Mouse (Mus musculus) layer of hippocampus, postnatal 36 days (tissue): Measurements from ENCODE around the gene Wnt8b. TPM values are rescaled to one million over a fixed set of nuclear protein-coding genes. Genes with fewer than 3 reads are reported as not detected.
A peak's percentile ranks its signal among the peaks of the same experiment; 100 is the strongest.
"Not testable (repeated sequence)": the region's sequence is repeated elsewhere in the genome, so short reads cannot be mapped to it uniquely, and the experiment has no call there.

Experiments
- DNase-seq, 2 experiments: peaks; one replicate each; pipeline ENCODE4 v3.0.0; 2022
- total RNA-seq, 2 experiments: library from RNA; stranded (reverse); gene quantifications; 2 replicates each; pipeline ENCODE4 v1.2.3; 2021

The Wnt8b gene
- total RNA-seq = not detected

DNA sequence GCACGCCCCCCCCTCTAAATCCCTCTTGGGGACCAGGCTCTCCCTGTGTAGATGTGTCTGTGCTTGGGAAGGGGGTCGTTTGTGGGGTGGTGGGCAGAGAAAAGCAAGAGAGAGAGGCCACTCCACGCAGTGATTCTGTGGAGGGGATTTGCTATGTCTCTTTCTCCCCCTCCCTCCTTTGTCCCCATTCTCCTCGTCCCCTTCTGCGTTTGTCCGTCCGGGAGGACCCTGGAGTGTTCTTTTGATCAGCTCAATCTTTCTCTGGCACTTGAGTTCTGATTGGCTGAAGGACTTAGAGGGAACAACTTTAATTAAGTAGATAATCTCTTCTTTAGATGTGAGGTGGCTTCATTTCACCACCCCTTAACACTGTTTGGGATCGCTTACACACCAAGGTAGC, at the start of gene Wnt8b:
Wnt8b (plus strand) TSS at position 345 of the 400 bp plus-strand sequence.
- no peak for DNase-seq

DNA sequence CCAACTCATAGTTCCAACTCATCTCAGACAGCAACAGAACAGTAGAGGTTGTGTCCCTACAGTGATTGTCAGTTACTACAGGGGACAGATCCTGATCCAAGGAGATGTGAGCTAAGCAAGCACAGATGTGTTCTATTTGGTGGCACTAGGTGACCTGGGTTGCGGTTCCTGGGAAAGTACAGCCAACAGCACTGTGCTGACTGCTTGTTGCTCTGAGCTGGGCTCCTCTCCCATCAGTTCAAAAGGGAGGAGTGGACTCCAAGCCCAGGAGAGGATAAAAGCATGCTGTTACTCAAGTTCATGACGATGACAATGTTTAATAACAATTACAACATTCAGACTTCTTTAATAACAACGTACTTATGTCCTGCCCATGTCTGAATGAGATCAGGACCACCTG, 47.5 kb upstream of the Wnt8b start:
- no peak for DNase-seq

DNA sequence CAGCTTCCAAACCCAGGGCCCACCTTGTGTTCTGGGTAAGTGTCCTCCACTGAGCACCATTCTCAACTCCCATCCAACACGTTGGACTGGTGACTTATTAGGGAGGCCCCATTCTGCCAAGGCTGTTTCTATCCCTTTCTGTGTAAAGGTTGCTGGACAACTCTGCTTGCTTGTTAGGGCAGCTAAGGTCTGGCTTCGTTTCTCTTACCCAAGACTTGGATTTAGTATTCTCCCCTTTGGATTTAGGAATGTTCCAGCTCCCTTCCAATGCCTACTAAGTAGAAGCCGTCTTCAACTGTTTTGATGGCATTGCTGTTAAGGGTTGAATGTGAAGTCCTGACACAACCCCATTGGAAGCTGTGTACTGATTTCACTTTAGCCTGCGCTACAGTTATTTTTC, 45.3 kb upstream of the Wnt8b start:
- DNase-seq = no peak

DNA sequence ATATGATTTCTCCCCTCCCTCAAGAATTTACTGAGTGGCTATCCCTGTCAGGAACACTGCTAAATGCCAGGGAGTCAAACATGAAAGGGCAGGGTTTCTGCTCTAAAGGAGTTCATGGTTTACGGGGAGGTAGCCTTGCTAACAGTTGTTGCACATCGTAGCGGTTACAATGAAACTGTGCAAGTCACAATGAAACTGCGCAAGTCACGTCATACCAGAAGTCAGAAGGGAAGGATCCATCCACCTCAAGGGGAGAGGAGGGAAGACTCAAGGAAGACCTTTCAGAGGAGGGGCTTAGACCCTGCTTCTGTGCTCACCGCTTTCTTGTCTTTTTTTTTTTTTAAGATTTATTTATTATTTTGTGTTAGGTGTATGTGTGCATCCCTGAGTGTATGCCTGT, 38.4 kb upstream of the Wnt8b start:
- DNase-seq = no peak

DNA sequence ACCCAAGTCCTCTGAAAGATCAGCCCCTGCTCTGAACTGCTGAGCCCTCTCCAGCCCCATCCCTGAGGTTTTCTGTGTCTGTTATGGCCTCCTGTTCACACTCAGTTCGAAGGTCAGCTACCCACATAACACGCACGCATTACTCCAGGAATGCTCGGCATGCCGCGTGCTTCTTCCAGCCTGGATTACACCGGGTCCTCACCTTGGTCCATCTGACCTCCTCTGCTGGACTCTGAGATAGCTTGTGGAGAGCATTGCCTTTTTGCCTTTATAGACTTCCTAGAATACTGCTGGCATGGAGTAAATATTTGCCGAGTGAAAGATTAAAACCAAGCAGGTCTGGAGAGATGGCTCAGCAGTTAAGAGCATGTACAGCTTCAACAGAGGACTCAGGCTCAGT, 37.9 kb upstream of the Wnt8b start:
- no peak for DNase-seq

DNA sequence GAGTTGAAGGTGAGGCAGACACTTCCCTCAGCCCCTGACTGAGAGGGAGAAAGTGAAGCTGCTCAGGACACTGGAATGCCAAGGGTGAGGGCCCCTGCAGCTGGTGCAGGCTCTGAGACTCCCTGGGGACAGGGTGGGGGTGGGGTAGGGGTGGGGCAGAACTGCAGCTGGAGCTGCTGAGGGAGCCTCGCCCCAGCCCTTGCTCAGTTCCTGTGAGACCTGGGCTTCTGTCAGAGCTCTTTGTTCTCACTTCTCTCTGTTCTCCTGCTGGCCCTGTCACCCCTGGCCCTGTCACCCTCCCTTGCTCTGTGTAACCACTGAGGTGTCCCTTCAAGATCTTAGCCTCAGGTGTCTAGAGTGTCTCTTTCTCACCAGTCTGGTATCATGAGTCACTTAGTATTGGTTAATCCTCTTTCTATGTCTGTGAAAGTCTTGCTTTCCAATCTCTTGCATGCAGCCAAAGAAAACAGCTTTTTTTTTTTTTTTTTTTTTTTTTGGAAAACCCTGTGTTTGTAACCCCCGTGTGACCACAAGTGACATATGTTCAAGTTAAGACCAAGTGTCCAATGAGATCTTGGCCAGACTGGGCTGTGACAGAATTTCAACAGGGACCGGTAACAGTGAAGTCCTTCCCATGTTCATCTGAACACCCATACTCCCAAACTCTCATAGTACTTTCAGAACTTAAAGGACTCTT, 35.8 kb upstream of the Wnt8b start:
- DNase-seq = no peak

DNA sequence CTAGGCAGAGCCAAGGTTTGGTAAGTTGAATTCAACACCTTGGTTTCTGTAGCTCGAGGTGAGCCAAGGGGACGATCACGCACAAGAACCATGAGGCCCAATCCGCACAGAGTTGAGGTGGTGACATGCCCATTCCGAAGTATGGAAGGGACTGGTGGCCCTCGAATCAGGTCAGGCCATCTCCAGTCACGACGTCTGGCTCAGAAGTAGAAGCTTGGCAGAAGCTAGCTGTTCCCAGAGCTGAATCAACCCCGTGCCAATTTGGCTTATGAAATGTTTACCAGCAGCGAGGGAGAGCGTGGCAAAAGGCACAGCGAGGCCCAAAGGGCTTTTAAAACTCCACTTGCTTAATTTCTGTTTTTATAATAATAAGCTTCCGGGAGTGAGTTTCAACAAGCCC, 34.6 kb upstream of the Wnt8b start:
- DNase-seq = peak; percentile 30

DNA sequence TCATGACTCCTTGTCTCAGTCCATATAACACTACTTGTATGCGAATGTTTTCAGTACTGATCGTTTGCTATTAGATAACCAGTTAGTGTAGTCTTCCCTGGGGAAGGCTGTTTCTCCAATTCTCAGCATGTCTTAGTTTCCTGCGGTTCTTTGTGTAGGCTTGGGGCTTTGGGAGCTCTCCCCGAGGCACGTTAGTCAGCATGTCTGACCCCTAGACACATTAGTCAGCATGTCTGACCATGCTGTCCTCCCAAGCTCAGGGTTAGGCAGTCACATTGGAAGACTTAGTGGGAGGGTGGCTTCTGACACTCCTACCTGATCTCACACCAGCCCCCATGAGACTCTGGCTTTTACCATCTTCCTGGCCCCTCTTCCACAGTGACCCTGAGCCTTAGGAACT, 32.8 kb upstream of the Wnt8b start:
- DNase-seq = no peak

DNA sequence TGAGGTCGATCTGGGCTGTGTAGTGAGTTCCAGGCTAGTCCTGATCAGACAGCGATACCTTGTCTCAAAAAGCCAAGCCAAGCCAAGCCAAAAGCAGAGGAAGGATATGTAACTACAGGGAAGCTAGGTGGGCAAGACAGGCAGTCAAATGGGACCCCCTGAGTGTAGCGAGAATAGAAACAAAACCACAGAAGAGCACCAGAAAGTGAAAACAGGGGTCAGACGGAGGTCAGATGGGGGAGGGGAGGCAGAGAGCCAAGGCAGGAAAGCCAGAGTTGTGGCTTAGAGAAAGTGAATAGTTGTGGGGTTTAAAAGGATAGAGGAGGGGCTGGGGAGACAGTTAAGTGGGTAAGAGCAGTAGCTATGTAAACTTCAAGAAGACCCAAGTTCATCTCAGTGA, 31.8 kb upstream of the Wnt8b start:
- no peak for DNase-seq

DNA sequence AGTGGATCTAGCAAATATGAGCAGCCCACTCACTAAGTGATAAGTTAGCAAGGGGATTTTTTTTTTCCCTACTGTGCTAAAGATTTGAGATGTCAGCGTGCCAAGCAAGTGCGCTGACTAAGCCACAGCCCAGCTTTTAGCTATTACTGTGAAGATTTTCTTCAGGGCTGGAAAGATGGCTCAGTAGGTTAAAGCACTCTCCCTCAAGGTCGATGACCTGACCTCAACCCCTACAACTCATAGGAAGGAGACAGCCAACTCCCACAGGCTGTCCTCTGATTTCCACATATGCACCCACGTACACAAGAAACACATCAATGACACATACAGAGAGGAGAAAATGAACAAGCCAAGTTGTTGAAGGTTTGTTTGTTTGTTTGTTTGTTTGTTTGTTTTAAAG, 31.1 kb upstream of the Wnt8b start:
- no peak for DNase-seq

DNA sequence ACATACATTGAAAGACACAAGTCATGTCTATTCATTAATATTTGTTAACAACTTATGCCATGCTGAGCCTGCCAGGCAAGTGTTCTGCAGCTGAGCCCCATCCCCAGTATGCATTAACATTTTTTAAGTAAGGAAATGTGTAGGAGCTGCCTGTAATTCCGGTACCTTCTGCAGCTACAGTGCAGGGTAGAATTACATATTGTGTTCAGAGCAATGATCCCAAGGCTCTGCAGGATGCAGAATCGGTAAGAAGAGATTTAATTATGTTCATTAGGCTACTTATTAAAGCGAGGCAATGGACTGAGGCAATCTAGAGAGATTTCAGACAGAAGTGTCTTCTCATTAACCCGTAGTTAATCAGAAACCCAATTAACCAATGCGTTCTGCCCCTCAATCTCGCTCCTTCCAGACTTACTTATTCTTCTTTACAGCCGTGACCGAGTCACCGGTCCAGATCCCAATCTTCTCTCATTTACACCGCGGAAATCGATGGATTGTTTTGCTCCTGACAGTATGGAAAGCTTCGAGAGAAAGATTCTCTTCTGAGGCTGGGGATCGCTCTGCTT, 27.2 kb upstream of the Wnt8b start:
- not testable (repeated sequence) for DNase-seq

DNA sequence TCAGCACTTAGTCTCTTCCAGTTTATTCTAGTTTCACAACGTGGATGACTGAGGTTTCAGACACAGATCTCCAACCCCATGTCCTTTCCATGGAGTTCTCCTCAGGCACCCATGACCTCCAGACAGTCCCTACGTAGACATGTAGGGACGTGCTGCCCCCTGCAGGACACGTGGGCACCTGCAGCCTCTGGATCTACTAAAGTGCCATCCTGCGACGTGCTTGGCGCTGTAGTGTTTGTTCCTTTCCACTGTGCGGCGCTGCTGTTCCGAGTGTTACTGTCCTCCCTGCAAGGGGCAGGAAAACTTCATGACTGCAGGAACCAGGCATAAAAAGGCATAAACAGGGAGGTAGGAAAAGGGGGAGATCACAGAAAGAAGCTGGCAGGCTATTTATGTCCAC, 19.1 kb upstream of the Wnt8b start:
- DNase-seq = peak; percentile 48 to 61

DNA sequence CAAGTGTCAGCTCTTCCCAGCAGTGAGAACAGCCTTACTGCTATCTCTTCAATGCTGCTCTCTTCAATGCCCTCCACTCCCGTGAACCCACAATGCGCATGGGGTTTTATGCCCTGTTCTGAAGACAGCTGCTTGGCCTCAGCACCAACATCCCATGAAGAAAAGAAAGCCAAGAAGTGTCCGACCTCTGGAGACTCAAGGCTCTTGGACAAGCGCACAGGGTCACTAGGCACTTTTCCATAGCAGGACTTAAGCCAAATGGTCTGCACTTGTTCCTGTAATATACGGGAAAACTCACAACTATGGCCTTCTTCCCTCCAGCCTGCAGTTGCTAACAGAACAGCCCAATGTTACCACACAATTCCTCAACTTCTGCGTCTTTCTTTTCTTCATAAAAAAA, 18.0 kb upstream of the Wnt8b start:
- no peak for DNase-seq

DNA sequence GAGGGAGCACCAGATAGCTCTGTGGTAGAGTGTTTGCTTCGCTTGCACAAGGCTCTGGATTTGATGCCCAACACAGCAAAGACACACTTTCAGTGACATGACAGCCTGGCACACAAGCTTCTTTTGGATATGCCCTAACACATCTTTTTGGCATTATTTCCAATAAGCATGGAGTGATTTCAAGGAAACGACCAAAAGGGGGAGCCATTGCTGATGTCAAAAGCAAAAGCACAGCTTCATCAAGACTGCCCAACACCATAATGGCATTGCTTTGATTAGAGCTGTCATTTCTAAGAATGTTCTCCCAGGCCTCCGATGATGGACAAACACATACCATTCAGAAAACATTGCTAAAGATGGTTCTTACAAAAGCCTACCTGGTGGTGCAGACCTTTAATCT, 16.7 kb upstream of the Wnt8b start:
- DNase-seq = no peak

DNA sequence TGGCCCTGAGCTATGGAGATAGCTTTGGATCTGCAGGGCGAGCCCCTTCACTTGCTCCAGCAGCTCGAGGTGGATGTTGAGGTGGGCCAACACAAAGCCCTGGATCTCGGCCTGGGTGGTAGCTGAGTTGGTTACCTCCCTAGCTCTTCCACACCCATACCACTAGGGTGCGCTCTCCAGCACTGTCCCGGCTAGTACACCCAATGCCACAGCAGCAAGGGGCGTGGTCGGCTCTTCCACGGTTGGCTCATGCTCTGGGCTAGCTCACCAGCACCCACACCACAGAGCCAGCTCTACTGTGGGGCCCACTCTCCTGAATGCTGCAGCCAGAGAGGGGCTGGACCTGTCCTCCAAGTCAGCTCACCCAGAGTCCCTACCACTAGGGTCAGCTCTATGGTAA, 6.0 kb upstream of the Wnt8b start:
- DNase-seq = peak in 1 of 2 experiments; percentile 8

DNA sequence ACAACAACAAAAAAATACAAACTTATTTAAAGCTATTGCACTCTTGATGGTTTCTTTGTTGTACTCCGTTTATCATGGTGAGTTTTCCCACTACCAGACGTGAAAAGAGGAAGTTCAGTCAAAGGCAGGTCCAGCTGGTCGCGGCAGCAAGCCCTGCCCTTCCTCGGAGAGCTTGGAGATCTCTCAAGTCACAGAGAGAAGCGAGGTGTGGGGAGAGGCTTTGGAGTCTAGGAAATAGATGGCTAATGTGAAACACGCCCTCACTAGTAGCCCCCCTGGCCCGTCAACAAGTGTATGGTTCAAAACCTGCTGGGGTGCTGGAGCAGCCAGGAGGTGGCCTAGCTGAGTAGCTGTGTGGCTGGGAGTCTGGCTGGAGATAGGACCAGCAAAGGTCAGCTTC, 3.2 kb downstream of the Wnt8b start:
- DNase-seq = no peak

DNA sequence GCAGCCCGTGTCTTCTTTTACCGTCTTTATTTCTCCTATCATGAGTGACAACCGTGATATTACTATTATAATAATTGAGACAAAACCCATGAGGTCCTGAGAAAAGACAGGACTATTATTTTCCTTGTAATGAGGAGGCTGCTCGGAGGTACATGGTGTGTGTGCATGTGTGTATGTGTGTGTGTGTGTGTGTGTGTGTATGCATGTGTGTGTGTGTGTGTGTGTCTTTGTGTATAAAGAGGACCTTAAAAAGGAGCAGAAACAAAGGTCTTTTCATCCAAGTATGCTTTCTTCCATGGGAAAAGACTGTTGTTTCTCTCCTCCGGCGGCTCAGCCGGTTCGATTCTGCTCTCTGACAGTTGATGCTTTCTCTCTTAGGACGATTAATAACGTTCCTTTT, 3.7 kb downstream of the Wnt8b start:
- DNase-seq = no peak

DNA sequence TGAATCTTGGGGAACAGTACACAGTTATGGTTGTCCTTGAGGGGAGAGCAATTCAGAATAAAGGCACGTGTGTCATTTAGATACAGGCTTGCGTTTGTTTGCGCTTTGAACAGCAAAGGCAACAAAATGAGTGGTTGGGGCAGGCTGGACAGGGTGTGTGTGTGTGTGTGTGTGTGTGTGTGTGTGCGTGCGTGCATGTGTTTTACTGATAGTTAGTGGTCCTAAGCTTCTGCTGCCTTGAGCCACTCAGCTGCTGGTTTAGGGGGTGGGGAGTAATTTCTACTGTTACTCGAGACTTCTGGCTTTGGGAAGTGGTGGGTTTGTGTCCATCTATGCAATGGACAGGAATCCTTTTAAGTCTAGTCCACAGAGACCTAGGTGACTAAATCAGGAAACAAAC, 5.7 kb downstream of the Wnt8b start:
- no peak for DNase-seq

DNA sequence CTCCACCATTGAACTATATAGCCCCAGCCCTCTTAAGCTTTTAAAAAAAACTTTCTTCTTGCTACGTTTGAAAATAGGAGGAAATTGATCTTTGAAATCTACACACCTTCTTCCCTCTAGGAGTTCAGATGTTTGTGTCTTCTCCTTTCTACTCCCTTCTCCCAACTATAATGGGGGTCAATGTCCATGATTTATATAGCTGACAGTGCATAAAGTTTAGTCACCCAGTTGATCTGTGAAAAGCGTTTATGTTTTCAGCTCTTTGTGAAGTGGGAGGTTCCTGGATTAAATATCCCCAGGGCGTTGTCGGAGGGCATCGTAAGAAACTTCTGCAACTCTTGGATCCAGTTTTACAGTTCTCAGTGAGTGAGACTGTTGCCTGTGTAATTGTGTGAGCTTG, 7.0 kb downstream of the Wnt8b start:
- no peak for DNase-seq

DNA sequence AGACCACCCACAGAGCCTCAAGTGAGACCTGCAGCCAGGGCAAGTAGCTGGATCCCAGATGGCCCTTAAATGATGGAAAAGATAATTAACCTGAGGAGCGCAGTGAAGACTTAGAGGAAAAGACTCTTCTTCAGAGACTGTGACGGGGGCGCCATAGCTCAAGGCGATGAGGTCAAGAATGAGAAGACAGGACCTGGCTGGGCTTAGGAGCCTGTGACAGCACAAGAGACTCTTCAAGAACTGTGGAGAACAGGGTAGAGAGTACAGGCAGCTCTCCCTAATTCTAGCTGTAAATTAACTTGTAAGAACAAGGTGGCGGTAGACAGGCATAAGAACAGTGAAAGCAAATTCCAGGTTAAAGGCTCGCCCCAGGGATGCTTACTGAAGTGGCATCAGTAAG, 8.7 kb downstream of the Wnt8b start:
- no peak for DNase-seq

DNA sequence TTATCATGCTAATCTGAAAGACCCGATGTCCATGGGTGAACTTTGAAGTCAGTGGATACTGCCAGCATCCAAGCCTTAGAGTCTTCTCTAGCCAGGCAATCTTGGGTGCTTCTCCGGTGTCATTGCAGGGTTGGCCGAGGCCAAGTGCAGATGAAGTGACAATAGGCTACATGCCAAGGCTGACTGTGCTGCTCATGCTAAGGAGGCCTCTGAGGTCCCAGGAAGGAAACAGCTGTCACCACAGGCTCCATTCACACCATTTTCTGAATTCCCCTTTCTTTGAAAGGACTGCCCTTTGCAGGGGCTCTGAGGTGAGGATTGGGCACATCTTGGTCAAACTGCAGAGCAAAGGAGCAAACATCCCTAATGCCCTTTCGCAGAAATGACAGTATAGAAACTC, 9.5 kb downstream of the Wnt8b start:
- DNase-seq = no peak

DNA sequence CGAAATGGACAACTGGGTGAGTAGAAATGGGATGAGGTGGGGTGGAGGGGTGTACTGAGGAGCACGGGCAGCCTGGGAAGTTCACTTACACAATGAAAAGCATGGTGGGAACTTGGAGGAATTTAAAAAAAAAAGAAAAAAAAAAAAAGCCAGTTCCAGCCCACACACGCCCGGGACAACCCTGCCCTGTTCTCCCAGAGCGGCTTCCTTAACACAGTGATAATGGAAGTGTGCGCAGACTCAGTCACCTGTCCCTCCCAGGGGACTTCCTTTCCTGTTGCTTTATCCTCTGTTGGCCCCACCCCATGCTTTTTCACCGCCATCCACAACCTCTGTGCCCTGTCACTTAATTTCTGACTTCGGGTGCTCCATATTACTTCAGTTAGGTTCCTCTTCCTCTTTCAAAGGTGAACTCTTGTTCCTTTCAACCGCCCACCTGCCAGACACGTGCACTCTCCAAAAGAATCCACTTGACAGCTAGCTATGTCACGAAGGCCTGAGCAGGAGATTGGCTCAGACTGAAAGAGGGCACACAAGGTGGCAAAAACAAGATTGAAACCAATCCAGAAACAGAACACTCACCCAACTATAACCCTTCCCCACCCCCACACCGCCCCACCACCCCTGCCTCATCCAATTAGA, 17.4 kb downstream of the Wnt8b start:
- no peak for DNase-seq

DNA sequence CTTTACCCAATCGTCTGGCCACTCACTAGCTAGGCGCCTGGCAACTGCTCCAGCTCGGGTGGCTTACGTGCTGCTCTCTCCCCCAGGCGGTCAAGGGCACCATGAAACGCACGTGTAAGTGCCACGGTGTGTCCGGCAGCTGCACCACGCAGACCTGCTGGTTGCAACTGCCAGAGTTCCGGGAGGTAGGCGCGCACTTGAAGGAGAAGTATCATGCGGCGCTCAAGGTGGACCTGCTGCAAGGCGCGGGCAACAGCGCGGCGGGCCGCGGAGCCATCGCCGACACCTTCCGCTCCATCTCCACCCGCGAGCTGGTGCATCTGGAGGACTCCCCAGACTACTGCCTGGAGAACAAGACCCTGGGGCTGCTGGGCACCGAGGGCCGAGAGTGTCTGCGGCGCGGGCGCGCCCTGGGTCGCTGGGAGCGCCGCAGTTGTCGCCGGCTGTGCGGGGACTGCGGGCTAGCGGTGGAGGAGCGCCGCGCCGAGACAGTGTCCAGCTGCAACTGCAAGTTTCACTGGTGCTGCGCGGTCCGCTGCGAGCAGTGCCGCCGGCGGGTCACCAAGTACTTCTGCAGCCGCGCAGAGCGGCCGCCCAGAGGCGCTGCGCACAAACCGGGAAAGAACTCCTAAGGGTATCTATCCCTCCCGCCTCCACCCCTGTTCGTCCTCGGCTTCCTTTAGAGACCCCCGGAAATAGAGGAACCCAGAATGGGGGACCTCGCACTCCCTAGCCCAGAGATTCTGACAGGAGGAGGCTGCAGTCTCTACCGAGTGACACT, 18.4 kb downstream of the Wnt8b start:
- DNase-seq = peak in 1 of 2 experiments; percentile 9

DNA sequence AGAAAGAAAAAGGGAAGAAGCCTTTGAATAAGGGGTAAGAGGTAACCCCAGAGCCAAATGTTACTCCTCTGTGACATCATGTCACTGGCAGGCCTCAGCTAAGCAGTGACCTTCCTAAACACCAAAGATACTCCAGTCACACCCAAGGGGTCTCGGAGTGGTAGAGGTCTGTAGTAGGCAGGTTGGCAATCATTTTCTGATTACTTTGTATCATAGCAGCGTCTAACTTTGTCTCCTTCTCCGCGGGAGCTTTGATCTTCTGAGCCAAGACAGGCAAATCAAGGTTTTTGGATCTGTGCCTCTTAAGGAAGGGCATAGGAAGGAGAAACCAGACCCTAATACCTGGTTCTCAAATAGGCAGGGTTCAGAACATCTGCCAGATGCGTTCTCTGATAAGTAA, 19.3 kb downstream of the Wnt8b start:
- no peak for DNase-seq
